Mouse (Mus musculus): Measurements from ENCODE around the gene Tcf7l2.

DNA sequence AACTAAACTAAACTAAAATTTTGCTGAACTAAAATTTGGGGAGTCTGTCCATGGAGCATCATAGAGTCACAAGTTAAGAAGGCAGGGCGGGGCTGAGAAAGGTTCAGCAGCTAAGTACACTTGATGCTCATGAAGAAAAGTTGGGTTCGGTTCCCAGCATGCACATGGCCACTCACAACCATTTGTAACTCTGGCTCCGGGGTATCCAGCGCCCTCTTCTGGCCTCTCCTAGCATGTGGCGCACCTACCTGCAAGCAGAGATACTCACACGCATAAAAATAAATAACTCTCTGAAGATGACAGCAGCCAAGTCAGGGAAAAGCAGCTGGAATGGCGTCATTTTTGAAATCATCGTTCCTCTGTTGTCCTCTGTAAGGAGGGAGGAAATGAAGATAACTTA, 171.2 kb downstream of the Tcf7l2 start:
- TF ChIP-seq CTCF (conservative IDR thresholded peaks at IDR 0.05; ENCODE audit: insufficient read depth, insufficient read length, low read depth, low read length) (0 out of 2 replicates have a peak, but pooled peaks have one; percentile 6), POLR2A (IDR thresholded peaks at IDR 0.05; ENCODE audit: low read depth, low read length) (no peak)

All from kidney, adult 2 months (tissue).